Mouse (Mus musculus): Measurements from ENCODE around the gene Scp2d1. TPM values are rescaled to one million over a fixed set of nuclear protein-coding genes. Genes with fewer than 3 reads are reported as not detected.

Scp2d1 gene
- polyA plus RNA-seq, 1 experiment from 2014 or later, result not detected

DNA sequence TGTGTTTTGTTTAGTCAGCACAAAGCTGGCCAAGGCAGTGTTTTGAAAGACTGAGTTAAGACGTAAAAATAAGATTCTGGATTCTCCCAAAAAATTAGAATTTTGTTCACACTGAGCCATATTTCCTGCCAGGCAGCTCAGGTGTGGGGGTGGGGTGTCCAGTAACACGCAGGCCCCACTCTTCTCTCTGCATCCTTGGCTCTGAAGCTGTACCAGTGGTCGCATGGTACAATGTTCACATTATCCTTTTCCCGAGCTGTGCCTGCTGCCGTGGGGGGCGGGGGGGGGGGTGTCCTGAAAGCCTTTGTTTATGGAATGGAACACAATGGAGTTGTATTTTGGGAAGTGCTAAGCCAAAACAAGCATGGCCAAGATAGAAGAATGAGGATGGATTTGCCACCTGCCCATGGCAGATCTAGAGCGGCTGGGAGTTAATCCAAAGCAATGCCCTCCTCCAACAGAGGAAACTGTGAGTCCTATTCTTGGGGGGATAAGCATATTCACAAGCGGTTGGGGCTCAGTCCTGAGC, 5.1 kb downstream of the Scp2d1 start:
- H3K27me3 ChIP-seq, result no peaks in the 10 kb centered on the region
- 80% methylated on average over 8 of the region's 8 CpGs for WGBS
- H3K27ac ChIP-seq (replicated peaks), result no peak overlapping the region
- ATAC-seq (ENCODE audit: low read depth), result no peak
- H3K9ac ChIP-seq, result no peak overlapping the region
- no peak overlapping the region for H3K4me3 ChIP-seq
- H3K36me3 ChIP-seq, result no peaks in the 10 kb centered on the region
- no peak overlapping the region for H3K4me2 ChIP-seq
- no peaks in the 10 kb centered on the region for H3K4me1 ChIP-seq (replicated peaks)
- H3K9me3 ChIP-seq, result no peaks in the 10 kb centered on the region

DNA sequence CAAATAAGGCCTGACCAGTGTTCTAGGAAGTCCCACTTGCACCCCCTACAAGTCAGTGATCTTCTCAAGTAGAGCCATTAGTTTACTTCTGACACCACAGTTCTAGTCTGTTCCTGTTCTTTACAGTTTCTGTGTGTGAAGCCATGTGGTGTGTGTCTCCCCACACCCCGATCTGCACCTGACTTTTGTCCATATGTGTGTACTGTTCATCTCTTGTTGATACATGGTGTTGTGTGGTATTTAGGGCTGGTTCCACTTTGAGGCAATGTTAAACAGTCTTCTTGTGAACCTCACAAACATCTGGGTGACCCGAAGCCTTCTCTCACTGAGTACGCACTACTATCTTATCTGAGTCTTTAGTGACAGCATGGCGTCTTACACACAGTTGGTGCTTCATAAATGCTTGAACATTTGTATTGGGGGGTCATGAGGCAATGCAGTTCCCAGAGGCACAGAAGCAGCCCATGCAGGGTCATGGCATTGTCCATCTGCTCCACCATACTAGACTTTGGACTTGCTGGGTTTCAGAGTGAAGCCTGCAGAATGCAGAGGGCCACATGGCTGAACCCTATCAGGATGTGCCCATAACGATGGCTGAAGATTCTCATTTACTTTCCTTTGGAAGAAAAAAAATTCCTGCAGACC, 13.3 kb downstream of the Scp2d1 start:
- Histone ChIP-seq H3K36me3 (no peaks in the 10 kb centered on the region), H3K9me3 (no peaks in the 10 kb centered on the region), H3K4me1 (replicated peaks) (no peaks in the 10 kb centered on the region), H3K4me2 (no peak overlapping the region), H3K9ac (no peak overlapping the region), H3K27ac (replicated peaks) (no peak overlapping the region), H3K4me3 (no peak overlapping the region), H3K27me3 (no peaks in the 10 kb centered on the region)
- ATAC-seq (ENCODE audit: low read depth), result no peak
- whole genome bisulfite sequencing, result 93% methylated on average over 5 of the region's 5 CpGs

DNA sequence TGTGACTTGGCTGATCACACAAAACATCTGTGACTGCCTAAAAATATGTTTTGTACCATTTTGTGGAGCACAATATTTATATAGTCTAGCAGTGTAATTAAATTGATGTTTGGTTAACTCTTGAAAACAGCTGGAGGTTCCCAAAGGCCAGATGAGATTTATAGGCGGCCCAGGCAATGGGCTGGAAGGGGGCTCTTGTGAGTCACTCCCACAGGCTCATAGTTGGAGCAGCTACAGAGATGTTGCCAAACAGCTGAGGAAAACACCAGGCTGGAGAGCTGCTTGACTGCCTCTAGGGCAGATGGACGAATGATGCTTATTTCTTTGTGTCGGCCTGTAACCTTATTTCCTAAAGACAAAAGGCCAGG, 13.8 kb downstream of the Scp2d1 start:
- ATAC-seq (ENCODE audit: low read depth), result no peak
- Histone ChIP-seq H3K4me3 (no peak overlapping the region), H3K4me1 (replicated peaks) (no peaks in the 10 kb centered on the region), H3K9me3 (no peaks in the 10 kb centered on the region), H3K4me2 (no peak overlapping the region), H3K27me3 (no peaks in the 10 kb centered on the region), H3K36me3 (no peaks in the 10 kb centered on the region), H3K27ac (replicated peaks) (no peak overlapping the region), H3K9ac (no peak overlapping the region)
- 75% methylated on average over 3 of the region's 3 CpGs for WGBS

DNA sequence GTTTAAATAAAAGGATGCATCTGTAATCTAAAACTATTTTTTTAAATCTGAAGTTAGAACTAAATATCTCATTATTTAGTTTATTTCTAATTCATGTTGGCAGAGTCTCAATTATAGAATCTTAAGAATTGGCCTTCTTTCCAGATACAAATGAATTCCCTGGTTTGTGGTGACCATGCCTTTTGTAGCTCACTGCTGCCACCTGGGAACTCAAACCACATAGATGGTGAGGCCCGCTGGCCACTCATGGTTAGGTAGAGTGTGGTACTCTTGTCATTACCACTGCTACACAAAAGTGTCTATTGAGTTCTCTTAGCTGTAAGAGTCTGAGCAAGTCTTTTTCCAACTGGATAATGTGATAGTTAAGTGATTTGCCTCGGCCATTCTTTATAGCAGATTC, 45.4 kb downstream of the Scp2d1 start:
- ATAC-seq (ENCODE audit: low read depth), result no peak

More for the DNA sequence above, 45.4 kb downstream of the Scp2d1 start:
- H3K4me3 ChIP-seq, result no peak overlapping the region
- no peaks in the 10 kb centered on the region for H3K27me3 ChIP-seq
- H3K36me3 ChIP-seq, result no peaks in the 10 kb centered on the region
- H3K9ac ChIP-seq, result no peak overlapping the region
- no peak overlapping the region for H3K27ac ChIP-seq (replicated peaks)
- 76% methylated on average over 2 of the region's 2 CpGs for WGBS
- no peaks in the 10 kb centered on the region for H3K4me1 ChIP-seq (replicated peaks)
- H3K9me3 ChIP-seq, result no peaks in the 10 kb centered on the region
- H3K4me2 ChIP-seq, result no peak overlapping the region

Other genes with a start within 250 kb of the Scp2d1 start
- 59.4 and 68.3 TPM in 2 replicates for gene Smim26, start 229.6 kb upstream of the Scp2d1 start, polyA plus RNA-seq (2015; fragmentation: Nextera tagmentation; extraction: Ambion mirVana)
- gene Dtd1, start 223.8 kb upstream of the Scp2d1 start, polyA plus RNA-seq (2015; fragmentation: Nextera tagmentation; extraction: Ambion mirVana), result 77.0 and 88.7 TPM in 2 replicates

All from neural tube, embryonic 13.5 days (tissue).